Mouse (Mus musculus) layer of hippocampus, adult 9-10 months (tissue): ENCODE results near the gene Col1a1.

Source experiments
- DNase-seq: peaks from one replicate; pipeline ENCODE4 v3.0.0; 2022; ENCODE audit warnings: low spot score

Col1a1 gene

GRCm38 (mm10) chr11:94936045-94936444 is at the start of gene Col1a1:
Col1a1 (plus strand) TSS chr11:94936224.
- DNase-seq, result no peak

DNA sequence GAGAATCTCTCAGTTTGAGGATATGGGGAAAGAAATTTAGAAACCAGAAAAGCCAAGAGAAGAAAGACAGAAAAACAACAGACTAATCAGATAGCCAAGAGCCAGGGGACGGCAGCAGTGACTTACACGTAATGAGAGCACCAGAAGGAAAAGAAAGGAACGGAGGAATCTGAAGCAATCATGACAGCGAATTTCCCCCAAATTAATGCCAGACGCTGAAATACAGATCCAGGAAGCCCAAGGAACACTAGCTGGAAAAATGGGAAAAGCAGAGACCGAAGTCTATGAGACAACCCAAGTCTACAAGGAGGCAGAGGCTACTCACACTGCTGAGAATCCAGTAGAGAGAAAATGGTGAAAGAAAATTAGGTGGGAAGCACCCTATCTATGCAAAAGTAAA is 44.9 kb upstream of the Col1a1 start:
- no peak for DNase-seq

GRCm38 (mm10) chr11:94896753-94897376 is 39.2 kb upstream of the Col1a1 start:
- DNase-seq, result no peak

- DNase-seq, result no peak
Measured at GRCm38 (mm10) chr11:94901231-94901630, 34.8 kb upstream of the Col1a1 start.

GRCm38 (mm10) chr11:94904306-94904705 is 31.7 kb upstream of the Col1a1 start:
- no peak for DNase-seq

GRCm38 (mm10) chr11:94910971-94911370 is 25.1 kb upstream of the Col1a1 start:
- no peak for DNase-seq

DNA sequence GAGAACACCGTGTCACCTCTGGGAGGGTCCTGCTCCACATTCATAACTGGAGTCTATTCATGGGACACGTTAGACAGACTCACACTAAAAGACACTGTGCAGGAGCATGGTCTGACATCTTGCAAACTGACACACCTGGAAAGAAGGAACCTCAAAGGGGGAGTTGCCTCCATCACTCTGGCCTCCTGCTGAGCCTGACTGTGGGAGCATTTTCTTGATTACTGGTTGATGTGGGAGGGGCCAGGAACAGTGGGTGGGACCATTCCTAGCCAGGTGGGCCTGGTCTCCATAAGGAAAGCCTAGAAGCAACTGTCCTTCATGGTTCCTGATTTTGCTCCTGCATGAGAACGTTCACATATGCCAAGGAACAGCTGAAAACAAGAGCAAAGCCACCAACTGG is 23.5 kb upstream of the Col1a1 start:
- DNase-seq, result no peak

GRCm38 (mm10) chr11:94913302-94914090 is 22.5 kb upstream of the Col1a1 start:
- no peak for DNase-seq

- no peak for DNase-seq
Measured at GRCm38 (mm10) chr11:94915675-94916403, 20.2 kb upstream of the Col1a1 start.

DNA sequence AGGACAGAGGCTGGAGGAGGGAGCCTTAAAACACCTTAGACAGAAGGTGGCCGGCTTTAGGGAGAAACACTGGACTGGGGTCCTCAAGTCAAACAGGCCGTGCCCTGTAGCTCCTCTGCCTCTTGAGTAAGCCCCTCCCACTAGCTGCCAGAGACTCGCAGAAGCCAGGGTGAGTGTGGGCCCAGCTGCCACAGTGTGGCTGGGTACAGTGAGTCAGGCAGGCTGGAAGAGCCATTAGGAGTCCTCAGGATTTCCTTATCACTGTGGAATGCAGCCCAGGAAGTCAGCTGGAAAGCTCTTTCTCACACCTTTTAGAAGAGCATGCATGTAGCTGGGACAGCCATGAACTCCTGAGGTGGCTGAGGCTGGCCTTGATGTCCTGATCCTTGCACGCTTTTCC is 19.5 kb upstream of the Col1a1 start:
- DNase-seq, result no peak

- DNase-seq, result no peak
Measured at GRCm38 (mm10) chr11:94917717-94918116, 18.3 kb upstream of the Col1a1 start.

DNA sequence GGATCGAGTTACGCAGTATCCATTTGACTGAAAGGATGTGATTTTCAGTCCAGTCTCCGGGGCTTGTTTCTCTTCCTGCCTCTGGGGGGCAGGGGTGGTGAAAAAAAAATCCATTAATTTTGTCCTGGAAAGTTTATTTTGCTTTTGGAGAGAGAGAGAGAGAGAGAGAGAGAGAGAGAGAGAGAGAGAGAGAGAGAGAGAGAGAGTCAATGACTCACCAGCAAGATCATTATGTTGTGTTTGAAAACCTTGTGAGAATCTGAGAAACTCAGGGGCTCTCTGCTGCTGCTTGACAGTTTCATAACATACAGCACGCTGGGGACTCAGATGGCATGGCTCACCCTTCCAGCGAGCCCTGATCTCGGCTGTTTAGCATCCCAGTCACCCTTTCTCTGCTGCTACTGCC is 15.0 kb upstream of the Col1a1 start:
- DNase-seq, result no peak

DNA sequence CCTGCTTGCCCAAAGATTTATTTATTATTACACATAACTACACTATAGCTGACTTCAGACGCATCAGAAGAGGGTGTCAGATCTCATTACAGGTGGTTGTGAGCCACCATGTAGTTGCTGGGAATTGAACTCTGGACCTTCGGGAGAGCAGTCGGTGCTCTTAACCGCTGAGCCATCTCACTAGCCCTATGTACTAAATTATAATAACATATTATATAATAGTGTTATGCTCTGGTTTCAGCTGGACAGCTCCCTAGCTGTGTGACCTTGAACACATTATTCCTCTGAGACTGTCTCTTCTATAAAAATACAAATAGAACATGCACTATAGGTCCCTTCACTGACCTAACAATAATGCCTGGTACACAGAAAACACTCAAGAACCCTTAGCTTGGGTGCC is 11.0 kb upstream of the Col1a1 start:
- no peak for DNase-seq

DNA sequence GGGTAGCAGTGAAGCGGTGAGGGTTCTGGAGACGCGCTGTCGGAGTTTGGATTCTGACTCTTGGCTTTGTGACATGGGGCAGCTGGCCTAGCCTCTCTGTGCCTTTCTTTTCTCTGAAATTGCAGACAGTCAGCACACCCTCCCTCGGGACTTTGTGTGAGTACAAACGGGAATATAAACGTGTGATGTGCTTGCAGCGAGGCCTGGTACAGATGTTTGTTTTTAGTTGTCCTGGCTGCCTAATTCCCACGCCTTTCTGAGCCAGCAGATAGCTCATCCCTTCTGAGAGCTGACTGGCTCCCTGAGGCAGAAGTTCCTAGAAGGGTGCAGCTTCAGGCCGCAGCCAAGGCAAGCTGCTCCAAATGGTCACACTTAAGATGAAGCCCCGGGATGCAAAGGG is 9.6 kb upstream of the Col1a1 start:
- DNase-seq, result no peak

DNA sequence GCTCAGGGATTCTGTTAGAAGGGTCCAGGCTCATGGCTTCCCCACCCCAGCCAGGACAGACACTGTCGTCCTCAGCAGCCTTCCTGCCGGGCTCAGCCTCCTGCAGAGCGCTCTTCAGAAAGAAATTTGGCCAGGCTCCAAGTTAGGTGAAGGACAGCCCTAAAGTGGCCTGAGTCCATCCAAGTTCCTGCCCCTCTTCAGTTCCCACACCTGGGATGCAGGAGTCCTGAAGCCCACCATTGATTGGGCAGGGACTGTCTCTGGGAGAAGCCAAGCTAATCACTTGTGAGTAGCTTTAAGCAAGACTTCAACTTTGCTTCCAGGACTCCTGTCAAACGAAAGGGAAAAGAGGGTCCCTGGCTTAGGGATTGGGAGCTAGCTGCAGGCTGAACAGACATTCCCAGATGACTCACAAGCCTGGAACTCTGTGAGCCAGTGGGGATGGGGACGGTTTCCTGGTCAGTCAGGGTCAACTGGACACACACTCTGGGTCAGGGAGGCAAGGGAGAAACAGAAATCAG is 8.2 kb upstream of the Col1a1 start:
- DNase-seq, result no peak

- DNase-seq, result no peak
Measured at GRCm38 (mm10) chr11:94928820-94929219, 7.2 kb upstream of the Col1a1 start.

GRCm38 (mm10) chr11:94929599-94929998 is 6.4 kb upstream of the Col1a1 start:
- no peak for DNase-seq

DNA sequence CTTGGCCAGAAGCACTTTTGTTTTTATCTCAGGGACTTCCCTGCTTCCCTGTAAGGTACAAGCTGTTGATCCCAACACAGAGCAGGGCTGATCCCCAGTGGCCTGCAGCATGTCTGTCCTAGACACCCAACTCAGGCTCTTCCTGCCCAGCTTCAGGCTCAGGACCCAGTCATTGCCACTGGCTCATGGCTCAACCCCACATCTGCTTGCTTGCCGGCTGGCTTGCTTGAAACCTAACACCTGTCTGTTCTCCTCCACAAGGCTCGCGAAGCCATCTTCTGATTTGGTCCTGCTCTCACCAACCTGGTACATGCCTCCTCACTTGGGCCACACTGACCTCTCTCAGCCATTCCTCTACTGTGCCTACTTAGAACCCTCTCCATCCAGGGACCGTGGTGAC is 5.9 kb upstream of the Col1a1 start:
- DNase-seq, result no peak

GRCm38 (mm10) chr11:94933584-94933983 is 2.4 kb upstream of the Col1a1 start:
- no peak for DNase-seq

DNA sequence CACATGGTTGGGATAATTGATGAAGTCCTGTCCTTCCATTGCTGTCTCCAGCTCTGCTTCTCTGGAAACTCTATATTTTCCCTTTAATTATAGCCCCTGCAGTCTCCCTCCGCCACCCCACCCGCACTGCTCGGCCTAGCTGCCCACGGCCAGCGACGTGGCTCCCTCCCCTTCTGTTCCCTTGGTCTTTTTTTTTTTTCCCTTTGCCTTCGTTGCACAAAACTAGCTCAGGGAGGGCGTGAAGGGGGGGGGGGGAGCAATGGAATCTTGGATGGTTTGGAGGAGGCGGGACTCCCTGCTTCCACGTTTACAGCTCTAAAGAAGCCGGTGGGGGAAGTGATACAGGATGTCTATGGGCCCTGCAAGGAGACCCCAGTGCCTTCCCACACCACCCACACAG is 1.5 kb upstream of the Col1a1 start:
- DNase-seq, result no peak

DNA sequence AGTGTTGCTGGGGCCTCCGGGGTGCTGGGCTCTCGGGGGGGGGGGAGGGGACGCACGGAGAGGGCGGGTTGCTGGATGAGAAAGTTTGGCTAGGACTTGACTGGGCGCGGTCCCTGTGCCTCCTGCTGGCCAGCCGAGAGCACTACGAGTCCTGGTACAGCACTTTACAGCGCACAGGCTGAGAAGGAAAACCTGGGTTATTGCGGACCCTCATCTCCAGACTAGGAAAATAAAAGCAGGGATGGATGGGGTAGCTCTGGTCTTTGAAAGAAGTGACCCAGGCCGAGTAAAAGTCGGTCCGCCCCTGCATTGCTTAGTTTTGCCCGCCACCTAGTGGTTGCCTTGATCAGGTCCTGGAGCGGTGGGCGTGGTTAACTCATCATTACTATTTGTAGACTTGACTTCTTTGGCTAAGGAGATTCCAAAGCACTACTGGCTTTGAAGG is 849 bp downstream of the Col1a1 start:
- peak; percentile 90 for DNase-seq

DNA sequence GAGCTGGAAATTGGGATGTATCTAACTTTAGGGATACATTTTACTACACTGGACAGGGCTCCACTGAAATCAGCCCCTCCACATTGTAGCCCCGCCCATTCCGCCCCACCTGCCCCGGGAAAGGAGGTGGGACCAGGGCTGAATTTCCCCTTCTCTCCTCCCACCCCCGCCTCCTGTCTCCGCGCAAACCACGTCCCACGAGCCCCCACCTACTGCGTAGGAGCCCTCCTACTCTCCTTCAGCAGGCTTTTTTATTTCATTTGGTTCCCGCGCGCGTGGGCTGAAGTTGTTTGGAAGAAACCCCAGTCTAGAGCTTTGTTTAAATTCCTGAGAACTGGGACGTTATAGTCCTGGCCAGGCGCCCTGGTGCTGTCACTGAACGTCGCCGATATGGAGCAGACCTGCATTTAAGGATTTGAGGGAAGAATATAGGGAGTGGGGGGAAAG is 1.3 kb downstream of the Col1a1 start:
- peak; percentile 33 for DNase-seq

GRCm38 (mm10) chr11:94937787-94938186 is 1.8 kb downstream of the Col1a1 start:
- DNase-seq, result no peak
